Mouse (Mus musculus) kidney, adult 11 months (tissue): ENCODE measurements around the gene Rexo5.

ENCODE experiments used
- DNase-seq: peaks from one replicate; pipeline ENCODE4 v3.0.0; 2022

Gene Rexo5

DNA sequence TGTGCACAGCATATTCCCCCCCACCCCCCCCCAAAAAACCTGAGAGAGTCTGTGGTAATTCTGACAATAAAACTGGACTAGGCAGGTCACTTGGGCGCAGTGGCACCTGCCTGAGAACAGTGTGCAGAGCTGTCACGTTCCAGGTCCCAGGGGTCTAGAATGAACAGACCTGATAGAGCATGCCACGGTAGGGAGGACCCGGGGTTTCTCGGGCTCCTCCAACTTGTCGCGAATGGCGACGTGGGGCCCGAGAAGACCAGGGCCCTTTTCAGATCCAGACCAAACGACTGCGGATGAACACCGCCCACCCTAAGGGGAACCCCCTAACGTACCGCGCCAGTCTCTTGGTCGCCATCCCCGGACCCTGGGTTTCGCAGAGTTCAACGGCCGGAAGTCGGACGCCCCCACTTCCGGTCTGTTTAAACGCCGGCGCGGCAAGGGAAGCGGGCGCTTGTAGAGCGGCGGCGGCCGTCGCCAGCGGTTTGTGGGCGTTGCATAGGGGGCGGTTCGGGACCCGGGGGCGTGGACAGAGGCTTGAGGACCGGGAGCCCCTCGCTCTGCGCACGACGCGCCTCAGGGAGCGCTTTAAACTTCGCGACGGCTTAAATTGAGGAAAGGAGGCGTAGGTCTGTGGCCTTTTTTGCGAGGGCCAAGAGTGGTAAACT lies at the start of gene Rexo5, which contains the start of gene Eri2:
TSS of gene Rexo5 (plus strand) at position 421 of the 665 bp plus-strand sequence.
TSS of gene Eri2 (minus strand) at position 473 of the 665 bp plus-strand sequence.
- DNase-seq = peak; percentile 68

GRCm38 (mm10) chr7:119744321-119744720 lies 49.5 kb upstream of the Rexo5 start:
- DNase-seq = no peak

DNA sequence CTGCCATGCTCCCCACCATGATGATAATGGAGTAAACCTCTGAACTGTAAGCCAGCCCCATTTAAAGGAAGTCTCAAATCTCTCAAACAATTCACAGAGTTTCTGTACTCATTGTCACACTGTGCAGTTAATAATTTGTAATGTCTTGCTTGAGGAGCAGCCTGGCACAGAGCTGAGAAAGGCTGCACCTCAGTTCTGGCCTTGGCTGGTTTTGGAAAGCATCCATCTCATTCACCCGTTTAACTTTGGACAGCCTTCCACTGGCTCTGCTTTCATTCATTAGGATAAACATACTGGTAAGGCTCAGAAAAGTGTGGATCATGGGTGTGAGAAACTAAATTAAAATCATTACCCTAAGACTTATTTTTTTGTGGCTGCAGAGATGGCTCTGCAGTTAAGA lies 47.9 kb upstream of the Rexo5 start:
- peak; percentile 77 for DNase-seq

- DNase-seq = no peak
Observed at GRCm38 (mm10) chr7:119748761-119749160, 45.0 kb upstream of the Rexo5 start.

DNA sequence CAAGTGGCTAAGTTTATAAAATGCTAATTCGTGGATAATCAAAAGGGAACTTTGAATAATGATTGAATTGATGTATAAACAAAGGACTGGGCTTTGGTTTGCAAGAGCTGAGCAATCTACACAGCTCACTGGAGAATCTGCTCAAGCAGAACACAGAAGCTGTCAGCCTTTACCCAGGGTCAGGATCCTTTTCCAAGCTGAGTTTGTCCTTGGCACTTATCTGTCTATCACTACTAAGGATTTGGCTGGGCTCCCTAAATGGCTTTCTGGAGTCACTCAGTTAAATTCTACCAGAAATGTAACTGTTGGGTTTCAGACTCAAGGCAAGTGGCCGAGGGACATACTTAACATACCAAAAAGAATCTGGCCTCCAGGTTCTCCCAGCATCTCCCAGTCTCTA lies 43.9 kb upstream of the Rexo5 start:
- DNase-seq = peak; percentile 62

GRCm38 (mm10) chr7:119753696-119754095 lies 40.1 kb upstream of the Rexo5 start:
- no peak for DNase-seq

- DNase-seq = peak; percentile 21
Observed at GRCm38 (mm10) chr7:119760527-119760951, 33.3 kb upstream of the Rexo5 start, which contains the start of gene Acsm3. Acsm3 (plus strand) TSS chr7:119760923.

- DNase-seq = no peak
Observed at GRCm38 (mm10) chr7:119762166-119762697, 31.6 kb upstream of the Rexo5 start.

- DNase-seq = no peak
Observed at GRCm38 (mm10) chr7:119764377-119764776, 29.4 kb upstream of the Rexo5 start.

GRCm38 (mm10) chr7:119766996-119767395 lies 26.8 kb upstream of the Rexo5 start:
- no peak for DNase-seq

DNA sequence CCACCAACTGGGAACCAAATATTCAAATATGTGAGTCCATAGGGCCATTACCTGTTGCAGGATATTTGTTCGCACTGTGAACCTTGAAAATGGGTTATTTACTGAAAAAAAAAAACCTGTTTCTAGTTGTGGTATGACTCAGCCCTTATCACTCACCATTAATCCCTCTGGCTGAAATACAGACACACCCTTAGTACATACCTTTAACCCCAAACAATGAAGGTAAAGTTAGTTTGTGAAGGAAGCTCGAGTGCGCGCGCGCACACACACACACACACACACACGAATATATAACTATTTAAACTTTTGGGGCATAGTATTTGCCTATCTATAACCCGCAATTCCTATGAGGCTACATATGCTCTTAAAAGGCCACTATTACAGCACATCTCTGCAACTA lies 23.9 kb upstream of the Rexo5 start:
- no peak for DNase-seq

DNA sequence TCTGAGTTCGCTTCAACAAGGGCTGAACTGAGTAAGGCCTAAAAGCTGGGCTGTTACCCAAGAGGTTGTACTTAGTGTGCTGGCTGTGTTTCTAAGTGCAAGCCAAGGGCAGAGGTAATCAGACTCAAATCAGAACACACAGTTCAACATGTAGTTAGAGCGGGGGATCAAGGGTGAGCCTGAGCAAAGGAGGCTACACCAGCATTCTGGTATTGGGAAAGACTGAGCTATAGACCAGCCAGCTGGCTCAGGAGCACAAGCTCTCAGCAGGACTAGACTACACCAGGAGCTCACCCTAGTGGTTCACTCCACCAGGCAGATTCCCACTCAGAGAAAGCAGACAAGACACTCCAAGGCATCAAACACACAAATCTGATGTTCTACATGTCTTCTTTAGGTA lies 10.4 kb upstream of the Rexo5 start:
- no peak for DNase-seq

GRCm38 (mm10) chr7:119784908-119785307 lies 8.9 kb upstream of the Rexo5 start:
- no peak for DNase-seq

- no peak for DNase-seq
Observed at GRCm38 (mm10) chr7:119789024-119789423, 4.8 kb upstream of the Rexo5 start.

GRCm38 (mm10) chr7:119794251-119794638 lies 439 bp downstream of the Rexo5 start:
- no peak for DNase-seq

GRCm38 (mm10) chr7:119795311-119795710 lies 1.5 kb downstream of the Rexo5 start:
- no peak for DNase-seq

- no peak for DNase-seq
Observed at GRCm38 (mm10) chr7:119800488-119800887, 6.7 kb downstream of the Rexo5 start.

- DNase-seq = no peak
Observed at GRCm38 (mm10) chr7:119800991-119801390, 7.2 kb downstream of the Rexo5 start.

DNA sequence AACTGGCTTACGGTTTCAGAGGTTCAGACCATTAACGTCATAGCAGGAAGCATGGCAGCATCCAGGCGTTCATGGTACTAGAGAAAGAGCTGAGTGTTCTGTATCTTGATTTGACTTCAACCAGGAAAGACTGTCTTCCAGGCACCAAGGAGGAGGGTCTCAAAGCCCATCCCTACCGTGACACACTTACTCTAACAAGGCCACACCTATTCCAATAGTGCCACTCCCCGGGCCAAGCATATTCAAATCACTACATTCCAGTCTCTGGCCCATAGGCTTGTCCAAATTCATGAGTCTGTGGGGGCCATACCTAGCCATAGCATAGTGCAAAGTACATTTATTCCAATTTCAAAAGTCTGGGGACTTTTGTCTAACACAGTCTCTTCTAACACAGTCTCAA lies 13.6 kb downstream of the Rexo5 start:
- DNase-seq = no peak

GRCm38 (mm10) chr7:119808723-119809122 lies 14.9 kb downstream of the Rexo5 start:
- no peak for DNase-seq

DNA sequence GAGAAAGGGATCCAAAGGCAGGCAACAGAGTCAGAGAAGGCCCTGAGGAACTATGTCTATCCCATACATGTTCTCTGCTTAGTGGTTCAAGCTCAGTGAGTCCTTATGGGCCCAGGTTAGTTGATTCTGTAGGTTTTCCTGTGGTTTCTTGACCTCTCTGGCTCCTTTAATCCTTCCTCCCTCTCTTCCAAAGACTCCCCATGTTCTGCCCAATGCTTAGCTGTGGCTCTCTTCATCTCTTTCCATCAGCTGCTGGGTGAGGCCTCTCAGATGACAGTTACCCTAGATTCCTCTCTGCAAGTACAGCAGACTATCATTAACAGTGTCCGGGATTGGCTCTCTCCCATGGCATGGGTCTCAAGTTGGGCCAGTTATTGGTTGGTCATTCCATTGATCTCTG lies 41.6 kb downstream of the Rexo5 start:
- DNase-seq = no peak

DNA sequence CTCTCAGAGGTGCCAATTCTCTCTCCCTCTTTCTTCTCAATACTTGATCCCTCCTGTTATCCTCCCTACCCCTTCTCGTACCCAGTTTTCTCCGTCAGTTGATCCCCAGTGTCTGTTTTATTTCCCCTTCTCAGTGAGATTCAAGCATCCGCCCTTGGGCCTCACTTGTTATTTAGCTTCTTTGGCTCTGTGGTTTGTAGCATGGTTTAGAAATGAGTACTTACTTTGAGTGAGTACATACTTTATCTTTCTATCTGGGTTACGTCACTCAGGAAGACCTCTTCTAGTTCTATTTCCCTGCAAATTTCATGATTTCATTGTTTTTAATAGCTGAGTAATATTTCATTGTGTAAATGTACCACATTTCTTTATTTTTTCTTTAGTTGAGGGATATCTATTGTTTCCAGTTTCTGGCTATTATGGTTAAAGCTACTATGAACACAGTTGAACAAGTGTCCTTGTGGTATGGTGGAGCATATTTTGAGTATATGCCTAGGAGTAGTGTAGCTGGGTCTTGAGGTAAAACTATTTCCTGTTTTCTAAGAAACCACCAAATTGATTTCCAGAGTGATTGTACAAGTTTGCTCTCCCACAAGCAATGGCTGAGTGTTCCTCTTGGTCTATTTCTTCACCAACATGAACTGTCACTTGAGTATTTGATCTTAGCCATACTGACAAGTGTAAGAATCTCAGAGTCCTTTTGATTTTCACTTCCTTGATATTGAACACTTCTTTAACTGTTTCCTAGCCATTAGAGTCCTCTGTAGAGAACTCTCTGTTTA lies 42.4 kb downstream of the Rexo5 start:
- DNase-seq = no peak

DNA sequence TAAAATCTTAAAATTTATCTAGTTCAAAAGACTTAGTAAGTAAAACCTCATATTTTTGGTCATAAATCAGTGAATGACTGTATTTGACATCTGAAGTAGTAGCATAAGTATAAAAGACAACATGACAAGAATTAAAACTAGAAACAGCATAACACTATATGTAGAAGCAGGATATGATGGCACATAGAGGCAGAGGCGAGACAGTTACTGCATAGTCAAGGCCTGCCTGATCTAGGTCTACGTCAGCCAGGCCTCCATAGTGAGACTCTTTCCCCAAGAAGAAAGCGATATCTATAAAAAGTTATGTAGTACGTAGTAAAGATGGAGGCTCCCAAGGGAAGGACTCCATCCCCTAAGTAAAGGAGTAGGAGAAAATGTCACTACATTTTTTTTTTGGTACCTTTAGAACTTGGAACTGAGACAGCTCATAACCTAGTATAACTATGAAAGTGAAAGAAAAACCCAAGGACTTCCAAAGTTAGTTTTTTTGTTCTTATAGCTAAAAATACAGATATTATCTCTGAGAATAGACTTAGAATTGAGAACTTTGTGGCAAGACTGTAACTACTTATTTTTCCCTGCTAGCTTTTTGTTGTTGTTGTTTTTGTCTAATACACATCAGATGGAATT lies 48.1 kb downstream of the Rexo5 start:
- DNase-seq = no peak

DNA sequence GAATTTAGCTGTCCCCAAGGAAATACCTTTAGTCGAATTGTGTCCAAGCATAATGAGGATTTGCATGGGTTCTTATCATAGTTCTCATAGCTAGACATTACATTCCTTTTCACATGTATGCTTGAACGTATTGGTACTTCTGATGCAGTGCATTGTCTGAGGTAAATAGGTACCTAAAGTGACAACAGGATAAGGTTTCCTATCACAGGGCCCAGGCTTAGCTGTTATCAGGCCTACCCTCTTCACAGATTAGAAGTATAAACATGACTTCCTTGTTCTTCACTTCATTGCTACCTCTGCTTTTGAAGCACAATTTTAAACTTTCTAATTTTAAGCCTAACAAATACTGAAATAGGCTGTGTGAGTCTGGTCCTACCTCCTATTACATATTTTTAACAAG lies 51.7 kb downstream of the Rexo5 start:
- no peak for DNase-seq
